Mouse (Mus musculus) small intestine, adult 2 months (tissue): ENCODE results near the gene Eya2.

Experiments
- CTCF ChIP-seq: fragments of 200-500 bp; IDR thresholded peaks from 2 replicates; pipeline ENCODE4 v1.5.1; 2012; ENCODE audit warnings: low read depth, mild to moderate bottlenecking, control low read depth, inconsistent platforms, low read length, moderate library complexity, mixed read lengths; ENCODE audit not compliant: insufficient replicate concordance, insufficient read length; ENCODE audit errors: extremely low read depth
- POLR2A ChIP-seq: fragments of 200-500 bp; IDR thresholded peaks from 2 replicates; pipeline ENCODE4 v1.6.1; 2012; ENCODE audit warnings: low read depth, mild to moderate bottlenecking, control low read depth, inconsistent platforms, low read length, moderate library complexity

- TF ChIP-seq CTCF, result no peak
- no peak for TF ChIP-seq POLR2A
Measured at GRCm38 (mm10) chr2:165809091-165809490, 214.3 kb downstream of the Eya2 start.
